Mouse (Mus musculus): Measurements from ENCODE around the gene Tmppe. TPM values are rescaled to one million over a fixed set of nuclear protein-coding genes. Genes with fewer than 3 reads are reported as not detected.

Gene Tmppe
- polyA plus RNA-seq, 1 experiment from 2014 or later = 5.3 TPM

- Histone ChIP-seq H3K4me2 (no peak overlapping the region), H3K36me3 (ENCODE audit: control insufficient read depth, insufficient read depth, low read length) (0 out of 2 replicates have a peak, but pooled peaks cover 7% of the 10 kb centered on the region), H3K9me3 (ENCODE audit: control insufficient read depth, low read length) (no peaks in the 10 kb centered on the region), H3K27me3 (replicated peaks; ENCODE audit: control insufficient read depth, insufficient read depth, low read length) (no peaks in the 10 kb centered on the region), H3K4me3 (ENCODE audit: low read depth, low read length) (no peak overlapping the region), H3K9ac (ENCODE audit: low read depth, low read length) (no peak overlapping the region), H3K27ac (ENCODE audit: low read depth, low read length) (no peak overlapping the region), H3K4me1 (replicated peaks; ENCODE audit: control insufficient read depth, insufficient read depth, low read length) (no peaks in the 10 kb centered on the region)
- ATAC-seq (replicated peaks; ENCODE audit: low FRiP score) (peak; percentile 42), DNase-seq (ENCODE audit: low spot score) (no peak)
- WGBS = 66% methylated on average over 17 of the region's 17 CpGs
Measured at GRCm38 (mm10) chr9:114380881-114381733, 19.8 kb upstream of the Tmppe start.

GRCm38 (mm10) chr9:114382936-114383710 lies 17.8 kb upstream of the Tmppe start:
- ATAC-seq (replicated peaks; ENCODE audit: low FRiP score) (no peak), DNase-seq (ENCODE audit: low spot score) (no peak)
- WGBS = 90% methylated on average over 17 of the region's 17 CpGs
- Histone ChIP-seq H3K9ac (ENCODE audit: low read depth, low read length) (no peak overlapping the region), H3K4me3 (ENCODE audit: low read depth, low read length) (no peak overlapping the region), H3K4me2 (no peak overlapping the region), H3K27me3 (replicated peaks; ENCODE audit: control insufficient read depth, insufficient read depth, low read length) (no peaks in the 10 kb centered on the region), H3K27ac (ENCODE audit: low read depth, low read length) (no peak overlapping the region), H3K36me3 (ENCODE audit: control insufficient read depth, insufficient read depth, low read length) (0 out of 2 replicates have a peak, but pooled peaks cover 5% of the 10 kb centered on the region), H3K4me1 (replicated peaks; ENCODE audit: control insufficient read depth, insufficient read depth, low read length) (no peaks in the 10 kb centered on the region; the same call in 1 of the 2 replicates), H3K9me3 (ENCODE audit: control insufficient read depth, low read length) (no peaks in the 10 kb centered on the region)

DNA sequence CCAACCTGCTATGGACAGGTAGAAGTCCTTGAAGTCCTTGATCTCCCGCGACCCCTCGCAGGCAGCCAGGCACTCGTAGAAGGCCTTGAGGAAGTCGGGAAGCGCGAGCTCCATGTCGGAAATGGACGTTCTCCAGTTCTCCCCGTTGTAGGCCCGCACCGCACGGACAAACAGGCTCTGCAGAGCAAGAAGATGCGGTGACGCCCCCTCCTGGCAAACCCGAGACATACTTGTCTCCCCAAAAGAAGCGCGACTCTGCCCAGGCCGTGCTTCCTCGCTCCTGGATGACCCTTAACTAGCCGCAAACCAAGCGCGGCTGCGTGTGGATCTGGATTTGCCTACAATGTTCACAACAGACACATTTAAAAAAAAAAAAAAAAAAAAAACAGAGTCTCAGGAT lies 16.2 kb upstream of the Tmppe start:
- Histone ChIP-seq H3K4me3 (ENCODE audit: low read depth, low read length) (no peak overlapping the region), H3K4me2 (no peak overlapping the region), H3K36me3 (ENCODE audit: control insufficient read depth, insufficient read depth, low read length) (0 out of 2 replicates have a peak, but pooled peaks cover 3% of the 10 kb centered on the region), H3K4me1 (replicated peaks; ENCODE audit: control insufficient read depth, insufficient read depth, low read length) (peaks cover 2% of the 10 kb centered on the region; the same call in 1 of the 2 replicates), H3K27ac (ENCODE audit: low read depth, low read length) (no peak overlapping the region), H3K9me3 (ENCODE audit: control insufficient read depth, low read length) (no peaks in the 10 kb centered on the region), H3K27me3 (replicated peaks; ENCODE audit: control insufficient read depth, insufficient read depth, low read length) (no peaks in the 10 kb centered on the region), H3K9ac (ENCODE audit: low read depth, low read length) (no peak overlapping the region)
- ATAC-seq (replicated peaks; ENCODE audit: low FRiP score) = no peak
- 90% methylated on average over 24 of the region's 24 CpGs for WGBS
- no peak for DNase-seq (ENCODE audit: low spot score)

- DNase-seq (ENCODE audit: low spot score) = no peak
- Histone ChIP-seq H3K4me3 (ENCODE audit: low read depth, low read length) (no peak overlapping the region), H3K4me1 (replicated peaks; ENCODE audit: control insufficient read depth, insufficient read depth, low read length) (peaks cover 2% of the 10 kb centered on the region; the same call in 1 of the 2 replicates), H3K9ac (ENCODE audit: low read depth, low read length) (no peak overlapping the region), H3K27me3 (replicated peaks; ENCODE audit: control insufficient read depth, insufficient read depth, low read length) (no peaks in the 10 kb centered on the region), H3K4me2 (no peak overlapping the region), H3K27ac (ENCODE audit: low read depth, low read length) (no peak overlapping the region), H3K36me3 (ENCODE audit: control insufficient read depth, insufficient read depth, low read length) (no peaks in the 10 kb centered on the region), H3K9me3 (ENCODE audit: control insufficient read depth, low read length) (no peaks in the 10 kb centered on the region)
- ATAC-seq (replicated peaks; ENCODE audit: low FRiP score) = no peak
- WGBS = 92% methylated on average over 10 of the region's 10 CpGs
Measured at GRCm38 (mm10) chr9:114385160-114385559, 15.7 kb upstream of the Tmppe start.

DNA sequence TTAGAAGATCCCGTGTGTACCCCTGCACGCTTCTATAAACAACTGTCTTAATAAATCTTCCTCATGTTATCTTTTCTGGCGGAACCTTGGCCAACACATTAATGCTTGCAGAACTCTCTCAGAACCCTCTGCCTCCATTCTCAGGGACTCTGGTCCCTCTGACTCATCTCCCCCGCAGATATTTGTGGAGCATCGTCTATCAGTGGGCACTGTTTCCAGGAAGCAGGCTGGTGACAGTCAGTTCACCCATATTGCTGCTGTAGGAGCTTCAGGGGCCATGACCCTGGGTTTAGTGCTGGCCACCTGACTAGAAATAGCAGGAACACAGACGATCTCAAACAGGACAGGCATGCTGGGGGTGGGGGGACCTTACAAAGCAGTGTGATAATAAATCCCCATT lies 13.8 kb upstream of the Tmppe start:
- no peaks in the 10 kb centered on the region for H3K36me3 ChIP-seq (ENCODE audit: control insufficient read depth, insufficient read depth, low read length)

DNA sequence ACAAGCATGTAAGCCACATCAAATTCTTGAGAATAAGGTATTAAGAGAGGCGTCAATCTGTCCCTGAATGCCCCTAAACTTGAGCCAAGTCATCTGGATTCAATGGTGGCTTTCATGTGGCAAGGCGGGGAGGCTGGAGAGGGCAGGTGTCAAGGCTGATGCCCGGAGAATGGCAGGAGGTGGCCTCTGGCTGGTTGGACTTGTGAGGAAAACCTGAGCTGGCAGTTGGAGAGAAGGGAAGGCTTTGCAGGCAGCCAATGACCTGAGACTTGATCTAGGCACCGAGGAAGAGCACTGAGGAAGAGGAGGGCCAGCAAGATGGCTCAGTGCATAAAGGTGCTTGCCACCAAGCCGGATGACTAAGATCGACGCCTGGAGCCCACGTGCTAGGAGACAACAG lies 12.6 kb upstream of the Tmppe start:
- no peak overlapping the region for H3K9ac ChIP-seq (ENCODE audit: low read depth, low read length)
- ATAC-seq (replicated peaks; ENCODE audit: low FRiP score) = no peak
- no peak overlapping the region for H3K27ac ChIP-seq (ENCODE audit: low read depth, low read length)
- H3K4me3 ChIP-seq (ENCODE audit: low read depth, low read length) = no peak overlapping the region
- H3K4me2 ChIP-seq = no peak overlapping the region
- H3K27me3 ChIP-seq (replicated peaks; ENCODE audit: control insufficient read depth, insufficient read depth, low read length) = no peaks in the 10 kb centered on the region
- whole genome bisulfite sequencing = 84% methylated on average over 8 of the region's 8 CpGs
- H3K4me1 ChIP-seq (replicated peaks; ENCODE audit: control insufficient read depth, insufficient read depth, low read length) = peaks cover 2% of the 10 kb centered on the region; the same call in 1 of the 2 replicates
- no peaks in the 10 kb centered on the region for H3K9me3 ChIP-seq (ENCODE audit: control insufficient read depth, low read length)
- H3K36me3 ChIP-seq (ENCODE audit: control insufficient read depth, insufficient read depth, low read length) = no peaks in the 10 kb centered on the region
- DNase-seq (ENCODE audit: low spot score) = no peak

More for the DNA sequence above, 13.8 kb upstream of the Tmppe start:
- no peak overlapping the region for H3K4me3 ChIP-seq (ENCODE audit: low read depth, low read length)
- H3K27me3 ChIP-seq (replicated peaks; ENCODE audit: control insufficient read depth, insufficient read depth, low read length) = no peaks in the 10 kb centered on the region
- no peaks in the 10 kb centered on the region for H3K9me3 ChIP-seq (ENCODE audit: control insufficient read depth, low read length)
- no peak overlapping the region for H3K9ac ChIP-seq (ENCODE audit: low read depth, low read length)
- no peak overlapping the region for H3K27ac ChIP-seq (ENCODE audit: low read depth, low read length)
- H3K4me2 ChIP-seq = no peak overlapping the region
- DNase-seq (ENCODE audit: low spot score) (no peak), ATAC-seq (replicated peaks; ENCODE audit: low FRiP score) (no peak)
- H3K4me1 ChIP-seq (replicated peaks; ENCODE audit: control insufficient read depth, insufficient read depth, low read length) = peaks cover 2% of the 10 kb centered on the region; the same call in 1 of the 2 replicates
- WGBS = 65% methylated on average over 6 of the region's 6 CpGs

DNA sequence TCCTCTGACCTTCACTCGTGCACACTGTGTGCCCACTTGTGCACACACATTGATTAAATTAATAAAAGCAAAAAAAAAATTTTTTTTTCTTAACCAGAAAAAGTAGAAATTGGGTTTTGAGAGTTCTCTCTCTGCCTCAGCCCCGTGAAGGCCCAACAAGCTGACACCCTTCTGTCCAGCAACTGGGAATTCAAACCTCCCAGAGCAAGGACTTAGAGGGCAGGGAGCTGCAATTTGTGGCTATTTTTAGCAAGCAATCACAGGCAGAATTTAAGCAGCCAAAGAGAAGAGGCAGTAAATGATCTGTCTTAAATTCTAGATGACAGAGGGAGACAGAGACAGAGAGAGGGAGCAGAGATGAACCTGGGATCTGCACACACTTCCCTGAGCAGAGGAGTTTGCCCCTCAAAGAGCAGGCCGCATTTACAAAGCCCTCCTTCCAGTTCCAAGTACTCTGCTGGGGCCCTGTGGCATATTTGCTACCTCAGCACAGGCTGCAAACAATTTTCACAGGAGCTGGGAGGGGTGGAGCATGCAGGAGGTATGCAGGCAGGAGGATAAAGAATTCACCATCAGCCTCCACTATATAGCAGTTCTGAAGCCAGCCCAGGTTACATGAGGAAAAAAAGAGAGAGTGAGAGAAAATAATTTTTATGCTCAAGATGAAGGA lies 12.1 kb upstream of the Tmppe start:
- no peaks in the 10 kb centered on the region for H3K9me3 ChIP-seq (ENCODE audit: control insufficient read depth, low read length)
- H3K27me3 ChIP-seq (replicated peaks; ENCODE audit: control insufficient read depth, insufficient read depth, low read length) = no peaks in the 10 kb centered on the region
- H3K4me3 ChIP-seq (ENCODE audit: low read depth, low read length) = no peak overlapping the region
- WGBS = 76% methylated on average over 3 of the region's 3 CpGs
- no peak for DNase-seq (ENCODE audit: low spot score)
- H3K4me1 ChIP-seq (replicated peaks; ENCODE audit: control insufficient read depth, insufficient read depth, low read length) = peaks cover 2% of the 10 kb centered on the region; the same call in 1 of the 2 replicates
- no peak overlapping the region for H3K4me2 ChIP-seq
- no peak for ATAC-seq (replicated peaks; ENCODE audit: low FRiP score)
- no peak overlapping the region for H3K27ac ChIP-seq (ENCODE audit: low read depth, low read length)
- no peak overlapping the region for H3K9ac ChIP-seq (ENCODE audit: low read depth, low read length)
- no peaks in the 10 kb centered on the region for H3K36me3 ChIP-seq (ENCODE audit: control insufficient read depth, insufficient read depth, low read length)

DNA sequence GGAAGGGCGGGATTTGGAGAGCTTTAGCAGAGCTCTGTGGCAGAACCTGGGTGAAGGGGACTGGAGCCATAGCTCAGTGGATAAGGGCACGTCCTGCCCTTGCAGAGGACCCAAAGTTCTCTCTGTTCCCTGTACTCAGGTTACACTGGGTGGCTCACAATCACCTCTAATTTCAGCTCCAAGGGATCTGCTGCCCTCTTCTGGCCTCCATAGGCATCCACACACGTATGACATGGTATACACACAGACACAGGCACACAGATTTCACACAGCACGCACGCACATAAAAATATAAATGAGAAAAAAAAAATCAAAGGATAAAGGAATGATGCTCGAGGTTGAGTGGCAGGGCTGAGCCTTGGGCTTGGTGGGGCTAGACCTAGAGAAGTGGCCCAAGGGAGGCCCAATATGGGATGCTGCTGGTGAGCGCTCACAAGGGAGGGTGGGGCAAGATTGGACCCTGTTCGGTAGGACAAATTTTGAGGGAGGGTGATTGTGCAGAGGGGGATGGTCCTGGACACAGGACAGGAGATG lies 11.5 kb upstream of the Tmppe start:
- H3K4me1 ChIP-seq (replicated peaks; ENCODE audit: control insufficient read depth, insufficient read depth, low read length) = peaks cover 4% of the 10 kb centered on the region; the same call in 1 of the 2 replicates
- H3K9me3 ChIP-seq (ENCODE audit: control insufficient read depth, low read length) = no peaks in the 10 kb centered on the region
- H3K36me3 ChIP-seq (ENCODE audit: control insufficient read depth, insufficient read depth, low read length) = no peaks in the 10 kb centered on the region
- ATAC-seq (replicated peaks; ENCODE audit: low FRiP score) = peak; percentile 3
- no peak for DNase-seq (ENCODE audit: low spot score)
- H3K27ac ChIP-seq (ENCODE audit: low read depth, low read length) = peak overlapping the region; percentile 86; the same call in 1 of the 2 replicates
- H3K27me3 ChIP-seq (replicated peaks; ENCODE audit: control insufficient read depth, insufficient read depth, low read length) = no peaks in the 10 kb centered on the region
- no peak overlapping the region for H3K9ac ChIP-seq (ENCODE audit: low read depth, low read length)
- WGBS = 77% methylated on average over 8 of the region's 8 CpGs
- H3K4me2 ChIP-seq = peak overlapping the region; percentile 95
- H3K4me3 ChIP-seq (ENCODE audit: low read depth, low read length) = peak overlapping the region; percentile 85

Measured in liver, embryonic 11.5 days (tissue).